Mouse (Mus musculus) megakaryocyte progenitor cell, adult 5-6 weeks (primary cell): Measurements from ENCODE around the gene Tle4. TPM values are rescaled to one million over a fixed set of nuclear protein-coding genes. Genes with fewer than 3 reads are reported as not detected.

Experiments used
- ATAC-seq: replicated peaks from 2 replicates; pipeline ENCODE4 v1.8.0; 2016; ENCODE audit warnings: mild to moderate bottlenecking, moderate TSS enrichment, inconsistent platforms; ENCODE audit not compliant: poor library complexity
- total RNA-seq, 2 experiments: library from RNA; stranded (forward) in 1 of 2; stranded (reverse) in 1 of 2; fragments of 157-497, 149-512 nt in 1 of 2; fragments of 200-1000 nt in 1 of 2; gene quantifications; 2 replicates each; pipeline versions ENCODE4 v1.2.3 to v1.2.4; 2015 to 2017

The Tle4 gene
- total RNA-seq, 2 experiments from 2014 or later = 15.4 to 27.1 TPM

GRCm38 (mm10) chr19:14469325-14469724 is 128.5 kb downstream of the Tle4 start:
- ATAC-seq = no peak

GRCm38 (mm10) chr19:14468733-14469132 is 129.1 kb downstream of the Tle4 start:
- peak; percentile 63 for ATAC-seq

- no peak for ATAC-seq
Observed at GRCm38 (mm10) chr19:14466020-14466419, 131.8 kb downstream of the Tle4 start.

GRCm38 (mm10) chr19:14463281-14464079 is 134.4 kb downstream of the Tle4 start:
- no peak for ATAC-seq

GRCm38 (mm10) chr19:14453486-14453885 is 144.4 kb downstream of the Tle4 start:
- ATAC-seq = no peak

- ATAC-seq = no peak
Observed at GRCm38 (mm10) chr19:14451329-14451728, 146.5 kb downstream of the Tle4 start.

- ATAC-seq = peak; percentile 97
Observed at GRCm38 (mm10) chr19:14449738-14450137, 148.1 kb downstream of the Tle4 start.

- no peak for ATAC-seq
Observed at GRCm38 (mm10) chr19:14448586-14448985, 149.3 kb downstream of the Tle4 start.

GRCm38 (mm10) chr19:14447474-14447873 is 150.4 kb downstream of the Tle4 start:
- no peak for ATAC-seq

GRCm38 (mm10) chr19:14441861-14442260 is 156.0 kb downstream of the Tle4 start:
- no peak for ATAC-seq

GRCm38 (mm10) chr19:14437226-14437625 is 160.6 kb downstream of the Tle4 start:
- ATAC-seq = no peak

GRCm38 (mm10) chr19:14436567-14436966 is 161.3 kb downstream of the Tle4 start:
- ATAC-seq = peak; percentile 52; the same call in 1 of the 2 replicates

GRCm38 (mm10) chr19:14435681-14436376 is 162.0 kb downstream of the Tle4 start:
- ATAC-seq = no peak

- no peak for ATAC-seq
Observed at GRCm38 (mm10) chr19:14433900-14434299, 164.0 kb downstream of the Tle4 start.

- ATAC-seq = no peak
Observed at GRCm38 (mm10) chr19:14432436-14432835, 165.4 kb downstream of the Tle4 start.

- no peak for ATAC-seq
Observed at GRCm38 (mm10) chr19:14426920-14427319, 170.9 kb downstream of the Tle4 start.

GRCm38 (mm10) chr19:14426244-14426868 is 171.5 kb downstream of the Tle4 start:
- ATAC-seq = peak; percentile 64

GRCm38 (mm10) chr19:14425122-14425521 is 172.7 kb downstream of the Tle4 start:
- ATAC-seq = no peak

GRCm38 (mm10) chr19:14424016-14424964 is 173.6 kb downstream of the Tle4 start:
- ATAC-seq = no peak

GRCm38 (mm10) chr19:14421691-14422090 is 176.2 kb downstream of the Tle4 start:
- ATAC-seq = no peak

GRCm38 (mm10) chr19:14419886-14420285 is 178.0 kb downstream of the Tle4 start:
- peak; percentile 31 for ATAC-seq
